Mouse (Mus musculus) intestine, embryonic 14.5 days (tissue): ENCODE data around the gene Lmo2. TPM values are rescaled to one million over a fixed set of nuclear protein-coding genes. Genes with fewer than 3 reads are reported as not detected.
A peak's percentile ranks its signal among the peaks of the same experiment; 100 is the strongest.
"Not testable (repeated sequence)": the region's sequence is repeated elsewhere in the genome, so short reads cannot be mapped to it uniquely, and the experiment has no call there.

ENCODE experiments used
- ATAC-seq: fragments of 200-750 bp; cut with Nextera tagmentation; replicated peaks from 2 replicates; pipeline ENCODE4 v1.8.0; 2017; ENCODE audit warnings: low read depth, moderate number of reproducible peaks, moderate TSS enrichment, moderate library complexity; ENCODE audit not compliant: low FRiP score, low TSS enrichment
- DNase-seq: peaks from one replicate; pipeline ENCODE4 v3.0.0-alpha.2; 2018; ENCODE audit warnings: low spot score
- H3K27ac ChIP-seq: fragments of 300-500 bp; sonication (generic); 2 replicates; pipeline ENCODE4 v1.5.1; 2014; ENCODE audit warnings: low read depth, mild to moderate bottlenecking, control low read depth
- H3K27me3 ChIP-seq: fragments of 300-500 bp; sonication (generic); replicated peaks from 2 replicates; pipeline ENCODE4 v1.6.1; 2014; ENCODE audit warnings: low read length, control low read depth; ENCODE audit not compliant: control insufficient read depth, insufficient read depth
- H3K36me3 ChIP-seq: fragments of 300-500 bp; sonication (generic); 2 replicates; pipeline ENCODE4 v1.6.1; 2014; ENCODE audit warnings: low read length, control low read depth; ENCODE audit not compliant: control insufficient read depth, insufficient read depth
- H3K4me1 ChIP-seq: fragments of 300-500 bp; sonication (generic); replicated peaks from 2 replicates; pipeline ENCODE4 v1.6.1; 2014; ENCODE audit warnings: low read length, control low read depth, mixed read lengths; ENCODE audit not compliant: control insufficient read depth, insufficient read depth
- H3K4me2 ChIP-seq: fragments of 300-500 bp; sonication (generic); 2 replicates; pipeline ENCODE4 v1.6.1; 2014; ENCODE audit warnings: low read length
- H3K4me3 ChIP-seq: fragments of 300-500 bp; sonication (generic); 2 replicates; pipeline ENCODE4 v1.5.1; 2014; ENCODE audit warnings: low read depth, low read length, control low read depth, mixed read lengths
- H3K9ac ChIP-seq: fragments of 300-500 bp; sonication (generic); 2 replicates; pipeline ENCODE4 v1.6.1; 2014; ENCODE audit warnings: mild to moderate bottlenecking, low read length
- H3K9me3 ChIP-seq: fragments of 300-500 bp; sonication (generic); 2 replicates; pipeline ENCODE4 v1.6.1; 2016; ENCODE audit warnings: low read length, control low read depth; ENCODE audit not compliant: control insufficient read depth
- WGBS: fragments of 180-500 bp; shearing (Covaris S2); extraction: QIAGEN DNeasy Blood & Tissue Kit; methylation state at CpG from one replicate; pipeline ENCODE4 v1.1.7; 2014; 5-methylcytosine and 5-hydroxymethylcytosine counted together
- polyA plus RNA-seq: library from polyadenylated mRNA; unstranded; fragments of >200 nt; fragmentation: Nextera tagmentation; extraction: Ambion mirVana; gene quantifications from 2 replicates; pipeline ENCODE4 v1.2.1, GENCODE M21; 2014

The Lmo2 gene
- polyA plus RNA-seq, 1 experiment from 2014 or later, result 17.6 TPM

GRCm38 (mm10) chr2:103977716-103978115 lies 19.9 kb downstream of the Lmo2 start:
- Histone ChIP-seq H3K9ac (no peak overlapping the region), H3K27ac (no peak overlapping the region), H3K4me2 (no peak overlapping the region), H3K4me1 (no peaks in the 10 kb centered on the region), H3K27me3 (peaks cover 3% of the 10 kb centered on the region), H3K36me3 (no peaks in the 10 kb centered on the region), H3K9me3 (no peaks in the 10 kb centered on the region), H3K4me3 (no peak overlapping the region)
- ATAC-seq (no peak), DNase-seq (no peak)
- WGBS, result 69% methylated on average over 9 of the region's 9 CpGs

GRCm38 (mm10) chr2:103982250-103982649 lies 24.5 kb downstream of the Lmo2 start:
- 0 out of 2 replicates have a peak, but pooled peaks have one; percentile 58 for ATAC-seq
- H3K4me3 ChIP-seq, result no peak overlapping the region
- H3K4me2 ChIP-seq, result no peak overlapping the region
- no peaks in the 10 kb centered on the region for H3K9me3 ChIP-seq
- H3K9ac ChIP-seq, result no peak overlapping the region
- no peaks in the 10 kb centered on the region for H3K36me3 ChIP-seq
- WGBS, result 7% methylated on average over 5 of the region's 5 CpGs
- H3K27me3 ChIP-seq, result no peaks in the 10 kb centered on the region
- no peak overlapping the region for H3K27ac ChIP-seq
- no peaks in the 10 kb centered on the region for H3K4me1 ChIP-seq
- DNase-seq, result peak; percentile 90

- Histone ChIP-seq H3K27me3 (no peaks in the 10 kb centered on the region), H3K9me3 (no peaks in the 10 kb centered on the region), H3K27ac (no peak overlapping the region), H3K4me2 (no peak overlapping the region), H3K4me3 (no peak overlapping the region), H3K36me3 (no peaks in the 10 kb centered on the region), H3K9ac (no peak overlapping the region), H3K4me1 (no peaks in the 10 kb centered on the region)
- no peak for ATAC-seq
- DNase-seq, result no peak
- 88% methylated on average over 10 of the region's 10 CpGs for WGBS
Observed at GRCm38 (mm10) chr2:103983146-103983545, 25.4 kb downstream of the Lmo2 start.

- not testable (repeated sequence) for ATAC-seq, H3K9ac ChIP-seq, H3K4me1 ChIP-seq, H3K27ac ChIP-seq, DNase-seq, H3K27me3 ChIP-seq, H3K36me3 ChIP-seq, H3K4me3 ChIP-seq, H3K4me2 ChIP-seq, H3K9me3 ChIP-seq
- WGBS, result 69% methylated on average over 6 of the region's 8 CpGs
Observed at GRCm38 (mm10) chr2:103987595-103987994, 29.8 kb downstream of the Lmo2 start.

- H3K9ac ChIP-seq, result no peak overlapping the region
Observed at GRCm38 (mm10) chr2:103989724-103990123, 31.9 kb downstream of the Lmo2 start.

GRCm38 (mm10) chr2:103991303-103991702 lies 33.5 kb downstream of the Lmo2 start:
- DNase-seq, result no peak

More at GRCm38 (mm10) chr2:103989724-103990123, 31.9 kb downstream of the Lmo2 start:
- Histone ChIP-seq H3K4me2 (no peak overlapping the region), H3K36me3 (no peaks in the 10 kb centered on the region), H3K4me3 (no peak overlapping the region), H3K27ac (no peak overlapping the region), H3K27me3 (0 out of 2 replicates have a peak, but pooled peaks cover 7% of the 10 kb centered on the region), H3K9me3 (no peaks in the 10 kb centered on the region), H3K4me1 (no peaks in the 10 kb centered on the region)
- no peak for ATAC-seq
- WGBS, result 90% methylated on average over 6 of the region's 6 CpGs
- DNase-seq, result no peak

GRCm38 (mm10) chr2:103992162-103992561 lies 34.4 kb downstream of the Lmo2 start:
- no peak for ATAC-seq
- WGBS, result 64% methylated on average over 9 of the region's 9 CpGs

More at GRCm38 (mm10) chr2:103991303-103991702, 33.5 kb downstream of the Lmo2 start:
- ATAC-seq, result no peak
- no peak overlapping the region for H3K9ac ChIP-seq
- H3K36me3 ChIP-seq, result no peaks in the 10 kb centered on the region
- no peak overlapping the region for H3K27ac ChIP-seq
- H3K4me1 ChIP-seq, result no peaks in the 10 kb centered on the region
- 0 out of 2 replicates have a peak, but pooled peaks cover 7% of the 10 kb centered on the region for H3K27me3 ChIP-seq
- no peak overlapping the region for H3K4me2 ChIP-seq
- no peaks in the 10 kb centered on the region for H3K9me3 ChIP-seq
- no peak overlapping the region for H3K4me3 ChIP-seq

GRCm38 (mm10) chr2:103992618-103993332 lies 35.0 kb downstream of the Lmo2 start:
- Histone ChIP-seq H3K9ac (no peak overlapping the region), H3K4me3 (no peak overlapping the region), H3K9me3 (no peaks in the 10 kb centered on the region), H3K4me1 (no peaks in the 10 kb centered on the region), H3K36me3 (no peaks in the 10 kb centered on the region), H3K4me2 (no peak overlapping the region), H3K27me3 (0 out of 2 replicates have a peak, but pooled peaks cover 7% of the 10 kb centered on the region), H3K27ac (no peak overlapping the region)
- WGBS, result 29% methylated on average over 17 of the region's 17 CpGs
- ATAC-seq, result no peak
- DNase-seq, result no peak

More at GRCm38 (mm10) chr2:103992162-103992561, 34.4 kb downstream of the Lmo2 start:
- Histone ChIP-seq H3K27ac (no peak overlapping the region), H3K4me2 (no peak overlapping the region), H3K9ac (no peak overlapping the region), H3K27me3 (0 out of 2 replicates have a peak, but pooled peaks cover 7% of the 10 kb centered on the region), H3K4me3 (no peak overlapping the region), H3K4me1 (no peaks in the 10 kb centered on the region), H3K36me3 (no peaks in the 10 kb centered on the region), H3K9me3 (no peaks in the 10 kb centered on the region)
- no peak for DNase-seq

GRCm38 (mm10) chr2:104001076-104001475 lies 43.3 kb downstream of the Lmo2 start:
- no peaks in the 10 kb centered on the region for H3K36me3 ChIP-seq
- no peak overlapping the region for H3K4me2 ChIP-seq
- no peaks in the 10 kb centered on the region for H3K4me1 ChIP-seq
- no peak overlapping the region for H3K4me3 ChIP-seq
- 26% methylated on average over 2 of the region's 2 CpGs for WGBS
- DNase-seq, result no peak
- no peaks in the 10 kb centered on the region for H3K9me3 ChIP-seq
- H3K27ac ChIP-seq, result no peak overlapping the region
- H3K27me3 ChIP-seq, result no peaks in the 10 kb centered on the region
- ATAC-seq, result no peak
- H3K9ac ChIP-seq, result no peak overlapping the region
